Mouse (Mus musculus): ENCODE data around the gene Slc5a4b. TPM values are rescaled to one million over a fixed set of nuclear protein-coding genes. Genes with fewer than 3 reads are reported as not detected.
A peak's percentile ranks its signal among the peaks of the same experiment; 100 is the strongest.
"Not testable (repeated sequence)": the region's sequence is repeated elsewhere in the genome, so short reads cannot be mapped to it uniquely, and the experiment has no call there.

The Slc5a4b gene
- polyA plus RNA-seq, 1 experiment from 2014 or later = not detected

DNA sequence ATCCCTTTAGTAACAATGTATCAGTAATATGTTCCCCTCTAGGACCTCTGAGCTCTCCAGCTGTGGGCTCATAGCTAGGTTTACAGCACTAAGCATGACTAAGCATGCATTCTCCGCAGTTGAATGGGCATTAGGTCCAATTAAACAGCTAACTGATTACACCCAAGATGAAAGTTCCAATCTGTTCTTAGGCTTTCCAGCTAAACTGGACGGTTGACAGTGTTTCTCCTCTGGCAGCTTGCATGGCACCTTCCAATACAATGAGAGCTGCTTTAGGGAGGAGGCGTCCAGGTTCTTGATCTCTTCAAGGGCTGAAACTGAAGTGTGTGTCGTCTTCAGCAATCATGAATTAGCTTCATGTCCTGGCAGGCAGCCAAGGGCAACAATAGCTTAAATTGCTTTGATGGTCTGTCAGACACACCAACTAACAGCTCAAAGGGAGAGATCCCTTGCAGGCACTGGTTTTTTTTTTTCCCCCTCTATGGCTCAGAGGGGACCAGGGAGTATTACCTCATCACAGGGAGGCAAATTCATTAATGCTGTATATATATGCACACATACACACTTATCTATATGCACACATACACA is 9.5 kb upstream of the Slc5a4b start:
- H3K36me3 ChIP-seq (ENCODE audit: control insufficient read depth, insufficient read depth, low read length) = no peaks in the 10 kb centered on the region

GRCm38 (mm10) chr10:76118741-76119140 is 8.0 kb upstream of the Slc5a4b start:
- Histone ChIP-seq H3K4me2 (ENCODE audit: low read length) (no peak overlapping the region), H3K4me3 (ENCODE audit: low read depth, low read length) (no peak overlapping the region), H3K27ac (ENCODE audit: low read depth) (no peak overlapping the region), H3K27me3 (replicated peaks; ENCODE audit: control insufficient read depth, insufficient read depth, low read length) (no peaks in the 10 kb centered on the region), H3K36me3 (ENCODE audit: control insufficient read depth, insufficient read depth, low read length) (no peaks in the 10 kb centered on the region), H3K9ac (ENCODE audit: low read length) (no peak overlapping the region), H3K9me3 (ENCODE audit: control insufficient read depth, low read length) (no peaks in the 10 kb centered on the region), H3K4me1 (replicated peaks; ENCODE audit: control insufficient read depth, insufficient read depth, low read length) (no peaks in the 10 kb centered on the region)
- WGBS = 14% methylated on average over 1 of the region's 1 CpGs
- no peak for DNase-seq (ENCODE audit: low spot score)
- no peak for ATAC-seq (replicated peaks; ENCODE audit: low FRiP score, low TSS enrichment, low read depth)

More for the DNA sequence above, 9.5 kb upstream of the Slc5a4b start:
- Histone ChIP-seq H3K4me3 (ENCODE audit: low read depth, low read length) (no peak overlapping the region), H3K4me1 (replicated peaks; ENCODE audit: control insufficient read depth, insufficient read depth, low read length) (no peaks in the 10 kb centered on the region), H3K9ac (ENCODE audit: low read length) (no peak overlapping the region), H3K27me3 (replicated peaks; ENCODE audit: control insufficient read depth, insufficient read depth, low read length) (no peaks in the 10 kb centered on the region), H3K9me3 (ENCODE audit: control insufficient read depth, low read length) (no peaks in the 10 kb centered on the region), H3K27ac (ENCODE audit: low read depth) (no peak overlapping the region), H3K4me2 (ENCODE audit: low read length) (no peak overlapping the region)
- DNase-seq (ENCODE audit: low spot score) (no peak), ATAC-seq (replicated peaks; ENCODE audit: low FRiP score, low TSS enrichment, low read depth) (no peak)
- 33% methylated on average over 4 of the region's 4 CpGs for WGBS

- Histone ChIP-seq H3K27ac (ENCODE audit: low read depth) (no peak overlapping the region), H3K9ac (ENCODE audit: low read length) (no peak overlapping the region), H3K27me3 (replicated peaks; ENCODE audit: control insufficient read depth, insufficient read depth, low read length) (no peaks in the 10 kb centered on the region), H3K4me1 (replicated peaks; ENCODE audit: control insufficient read depth, insufficient read depth, low read length) (no peaks in the 10 kb centered on the region), H3K9me3 (ENCODE audit: control insufficient read depth, low read length) (no peaks in the 10 kb centered on the region), H3K4me3 (ENCODE audit: low read depth, low read length) (no peak overlapping the region), H3K4me2 (ENCODE audit: low read length) (no peak overlapping the region), H3K36me3 (ENCODE audit: control insufficient read depth, insufficient read depth, low read length) (no peaks in the 10 kb centered on the region)
- peak; percentile 68 for DNase-seq (ENCODE audit: low spot score)
- peak; percentile 50; the same call in 1 of the 2 replicates for ATAC-seq (replicated peaks; ENCODE audit: low FRiP score, low TSS enrichment, low read depth)
- 37% methylated on average over 5 of the region's 5 CpGs for WGBS
Measured at GRCm38 (mm10) chr10:76117966-76118365, 7.2 kb upstream of the Slc5a4b start.

DNA sequence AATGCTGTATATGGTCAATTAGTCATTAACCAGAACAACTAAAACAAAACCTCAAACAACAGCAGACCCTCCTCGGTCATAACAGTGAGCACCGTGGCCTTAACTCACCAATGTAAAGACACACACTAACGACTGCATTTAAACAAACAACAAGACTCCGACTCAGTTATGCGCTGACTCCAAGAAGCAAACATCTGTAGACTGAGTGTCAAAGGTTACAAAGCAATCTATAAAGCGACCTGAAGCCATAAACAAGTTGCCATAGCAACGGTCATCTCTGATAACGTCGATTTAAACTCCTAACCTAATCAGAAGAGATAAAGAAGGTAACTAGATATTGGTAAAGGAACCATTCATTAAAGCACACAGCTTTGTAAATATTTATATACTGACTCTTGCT is 13.4 kb downstream of the Slc5a4b start:
- WGBS = 22% methylated on average over 9 of the region's 9 CpGs

GRCm38 (mm10) chr10:76096580-76096979 is 14.2 kb downstream of the Slc5a4b start:
- DNase-seq (ENCODE audit: low spot score) (peak; percentile 42), ATAC-seq (replicated peaks; ENCODE audit: low FRiP score, low TSS enrichment, low read depth) (no peak)
- H3K4me3 ChIP-seq (ENCODE audit: low read depth, low read length) = no peak overlapping the region
- 81% methylated on average over 8 of the region's 8 CpGs for WGBS
- no peak overlapping the region for H3K27ac ChIP-seq (ENCODE audit: low read depth)
- H3K9ac ChIP-seq (ENCODE audit: low read length) = no peak overlapping the region
- H3K4me2 ChIP-seq (ENCODE audit: low read length) = no peak overlapping the region
- no peaks in the 10 kb centered on the region for H3K9me3 ChIP-seq (ENCODE audit: control insufficient read depth, low read length)
- H3K36me3 ChIP-seq (ENCODE audit: control insufficient read depth, insufficient read depth, low read length) = no peaks in the 10 kb centered on the region
- no peaks in the 10 kb centered on the region for H3K27me3 ChIP-seq (replicated peaks; ENCODE audit: control insufficient read depth, insufficient read depth, low read length)
- no peaks in the 10 kb centered on the region for H3K4me1 ChIP-seq (replicated peaks; ENCODE audit: control insufficient read depth, insufficient read depth, low read length)

More for the DNA sequence above, 13.4 kb downstream of the Slc5a4b start:
- ATAC-seq (replicated peaks; ENCODE audit: low FRiP score, low TSS enrichment, low read depth) (no peak), DNase-seq (ENCODE audit: low spot score) (peak; percentile 47)
- Histone ChIP-seq H3K9me3 (ENCODE audit: control insufficient read depth, low read length) (no peaks in the 10 kb centered on the region), H3K9ac (ENCODE audit: low read length) (no peak overlapping the region), H3K4me3 (ENCODE audit: low read depth, low read length) (no peak overlapping the region), H3K4me2 (ENCODE audit: low read length) (no peak overlapping the region), H3K4me1 (replicated peaks; ENCODE audit: control insufficient read depth, insufficient read depth, low read length) (no peaks in the 10 kb centered on the region), H3K27ac (ENCODE audit: low read depth) (no peak overlapping the region), H3K27me3 (replicated peaks; ENCODE audit: control insufficient read depth, insufficient read depth, low read length) (no peaks in the 10 kb centered on the region), H3K36me3 (ENCODE audit: control insufficient read depth, insufficient read depth, low read length) (no peaks in the 10 kb centered on the region)

- not testable (repeated sequence) for H3K4me2 ChIP-seq (ENCODE audit: low read length); H3K36me3 ChIP-seq (ENCODE audit: control insufficient read depth, insufficient read depth, low read length); DNase-seq (ENCODE audit: low spot score); H3K9ac ChIP-seq (ENCODE audit: low read length); H3K4me3 ChIP-seq (ENCODE audit: low read depth, low read length); H3K4me1 ChIP-seq (replicated peaks; ENCODE audit: control insufficient read depth, insufficient read depth, low read length); ATAC-seq (replicated peaks; ENCODE audit: low FRiP score, low TSS enrichment, low read depth); H3K9me3 ChIP-seq (ENCODE audit: control insufficient read depth, low read length); H3K27me3 ChIP-seq (replicated peaks; ENCODE audit: control insufficient read depth, insufficient read depth, low read length); H3K27ac ChIP-seq (ENCODE audit: low read depth)
- 91% methylated on average over 2 of the region's 2 CpGs for WGBS
Measured at GRCm38 (mm10) chr10:76077008-76077407, 33.8 kb downstream of the Slc5a4b start.

DNA sequence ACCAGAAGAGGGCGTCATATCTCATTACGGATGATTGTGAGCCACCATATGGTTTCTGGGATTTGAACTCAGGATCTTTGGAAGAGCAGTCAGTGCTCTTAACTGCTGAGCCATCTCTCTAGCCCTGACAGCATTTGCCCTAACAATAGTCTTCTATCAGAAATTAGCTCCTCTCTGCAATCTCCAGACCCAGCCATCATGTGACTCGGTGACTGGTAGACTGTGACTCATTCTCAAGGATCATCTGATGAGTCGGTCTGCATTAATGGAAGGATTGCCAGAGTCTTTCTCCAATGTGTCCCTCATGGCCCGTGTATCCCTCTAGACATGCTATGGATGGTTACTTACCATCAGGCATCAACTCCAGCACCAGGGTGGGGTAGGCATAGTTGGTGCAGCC is 38.7 kb downstream of the Slc5a4b start:
- not testable (repeated sequence) for H3K9ac ChIP-seq (ENCODE audit: low read length); H3K27me3 ChIP-seq (replicated peaks; ENCODE audit: control insufficient read depth, insufficient read depth, low read length); ATAC-seq (replicated peaks; ENCODE audit: low FRiP score, low TSS enrichment, low read depth); H3K4me3 ChIP-seq (ENCODE audit: low read depth, low read length); H3K4me1 ChIP-seq (replicated peaks; ENCODE audit: control insufficient read depth, insufficient read depth, low read length); H3K36me3 ChIP-seq (ENCODE audit: control insufficient read depth, insufficient read depth, low read length); H3K4me2 ChIP-seq (ENCODE audit: low read length); H3K27ac ChIP-seq (ENCODE audit: low read depth); H3K9me3 ChIP-seq (ENCODE audit: control insufficient read depth, low read length)
- 94% methylated on average over 5 of the region's 5 CpGs for WGBS
- peak; percentile 24 for DNase-seq (ENCODE audit: low spot score)

- no peaks in the 10 kb centered on the region for H3K9me3 ChIP-seq (ENCODE audit: control insufficient read depth, low read length)
- WGBS = 39% methylated on average over 12 of the region's 12 CpGs
Measured at GRCm38 (mm10) chr10:76067674-76068613, 42.8 kb downstream of the Slc5a4b start.

More at GRCm38 (mm10) chr10:76067674-76068613, 42.8 kb downstream of the Slc5a4b start:
- H3K27me3 ChIP-seq (replicated peaks; ENCODE audit: control insufficient read depth, insufficient read depth, low read length) = no peaks in the 10 kb centered on the region
- H3K4me3 ChIP-seq (ENCODE audit: low read depth, low read length) = no peak overlapping the region
- no peak overlapping the region for H3K9ac ChIP-seq (ENCODE audit: low read length)
- H3K4me1 ChIP-seq (replicated peaks; ENCODE audit: control insufficient read depth, insufficient read depth, low read length) = no peaks in the 10 kb centered on the region
- ATAC-seq (replicated peaks; ENCODE audit: low FRiP score, low TSS enrichment, low read depth) (no peak), DNase-seq (ENCODE audit: low spot score) (peak; percentile 51)
- no peaks in the 10 kb centered on the region for H3K36me3 ChIP-seq (ENCODE audit: control insufficient read depth, insufficient read depth, low read length)
- H3K27ac ChIP-seq (ENCODE audit: low read depth) = no peak overlapping the region
- no peak overlapping the region for H3K4me2 ChIP-seq (ENCODE audit: low read length)

All from intestine, embryonic 14.5 days (tissue).